Mouse (Mus musculus) frontal cortex, postnatal 25 days (tissue): Measurements from ENCODE around the gene Lif.
A peak's percentile ranks its signal among the peaks of the same experiment; 100 is the strongest.

Experiments
- DNase-seq, 2 experiments: peaks; one replicate each; pipeline ENCODE4 v3.0.0; 2022; ENCODE audit warnings: low spot score in 2 of 2

The Lif gene

DNA sequence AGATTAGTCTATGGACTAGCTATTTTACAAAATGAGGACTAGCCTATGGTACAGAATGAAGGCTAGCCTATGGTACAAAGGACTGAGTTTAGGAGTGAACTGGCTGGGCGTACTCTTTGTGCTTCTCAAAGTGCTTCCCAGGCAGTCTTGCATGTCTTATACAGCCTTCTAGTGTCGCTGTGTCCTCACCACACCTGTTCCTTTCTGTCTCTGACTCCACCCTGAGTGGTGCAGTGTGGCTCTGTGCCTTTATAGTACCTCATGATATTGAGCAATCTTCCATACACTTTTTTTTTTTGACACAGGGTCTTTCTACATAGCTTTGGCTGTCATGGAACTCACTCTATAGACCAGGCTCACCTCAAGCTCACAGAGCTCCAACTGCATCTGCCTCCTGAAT is 25.9 kb upstream of the Lif start:
- DNase-seq: no peak

- DNase-seq: no peak
Observed at GRCm38 (mm10) chr11:4232644-4233043, 24.7 kb upstream of the Lif start.

- no peak for DNase-seq
Observed at GRCm38 (mm10) chr11:4235052-4235655, 22.2 kb upstream of the Lif start.

GRCm38 (mm10) chr11:4235665-4236545 is 21.5 kb upstream of the Lif start, which contains the start of gene Osm:
Gene Osm, plus strand, starts transcription at chr11:4236420.
- no peak for DNase-seq

DNA sequence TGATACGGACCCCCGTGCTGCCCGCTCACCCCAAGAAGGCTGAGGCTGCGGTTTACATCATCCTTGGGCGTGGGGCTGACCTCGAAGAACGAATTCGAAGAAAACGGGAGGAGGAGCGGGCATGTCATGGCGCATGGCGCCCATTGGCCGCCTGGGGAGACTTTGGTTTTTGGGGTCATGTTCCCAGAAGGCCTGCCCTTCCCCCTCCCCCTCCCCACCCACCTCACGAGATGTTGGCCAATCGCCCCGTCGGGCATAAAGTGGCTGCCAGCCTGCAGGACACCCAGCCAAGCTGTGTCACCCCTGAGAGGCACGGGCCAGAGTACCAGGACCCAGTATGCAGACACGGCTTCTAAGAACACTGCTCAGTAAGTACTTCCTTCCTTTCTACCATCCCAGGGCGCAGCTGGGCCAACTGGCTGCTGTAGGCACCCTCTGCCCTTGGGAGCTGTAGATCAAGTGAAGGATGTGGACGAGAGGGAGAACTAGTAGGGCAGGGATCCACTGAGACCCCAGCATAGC is 20.8 kb upstream of the Lif start:
- no peak for DNase-seq

GRCm38 (mm10) chr11:4237389-4237912 is 19.9 kb upstream of the Lif start:
- no peak for DNase-seq

DNA sequence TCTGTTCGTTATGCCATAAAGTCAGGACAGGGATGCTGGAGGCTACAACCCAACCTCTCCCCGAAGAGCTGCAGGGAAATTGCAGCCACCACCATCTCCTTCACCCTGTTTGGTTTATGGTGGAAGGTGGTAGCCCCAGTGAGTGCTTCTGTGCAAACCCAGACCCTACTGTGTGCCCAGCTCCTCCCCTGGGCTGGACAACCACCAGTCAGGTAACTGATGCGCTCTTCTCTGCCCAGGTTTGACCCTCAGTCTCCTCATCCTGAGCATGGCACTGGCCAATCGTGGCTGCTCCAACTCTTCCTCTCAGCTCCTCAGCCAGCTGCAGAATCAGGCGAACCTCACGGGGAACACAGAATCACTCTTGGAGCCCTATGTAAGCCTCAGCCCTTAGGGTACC is 19.2 kb upstream of the Lif start:
- no peak for DNase-seq

- DNase-seq: no peak
Observed at GRCm38 (mm10) chr11:4239691-4240090, 17.7 kb upstream of the Lif start.

- no peak for DNase-seq
Observed at GRCm38 (mm10) chr11:4240151-4240550, 17.2 kb upstream of the Lif start.

DNA sequence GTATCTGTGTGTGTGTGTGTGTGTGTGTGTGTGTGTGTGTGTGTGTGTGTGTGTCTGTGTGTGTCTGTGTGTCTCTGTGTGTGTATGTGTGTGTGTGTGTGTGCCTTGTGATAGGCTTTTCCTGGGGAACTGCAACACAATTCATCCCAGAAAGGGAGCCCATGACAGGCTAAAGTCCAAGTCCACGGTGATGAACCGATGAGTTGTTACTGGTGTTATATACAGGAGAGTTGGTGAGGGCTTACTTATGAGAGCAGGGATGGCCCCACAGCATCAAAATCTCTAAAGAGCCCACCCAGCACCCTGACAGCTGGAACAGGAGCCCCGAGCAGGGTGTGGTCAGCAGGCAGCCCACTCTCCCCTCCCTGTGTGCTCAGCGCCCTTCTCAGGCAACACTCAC is 16.2 kb upstream of the Lif start:
- DNase-seq: no peak

GRCm38 (mm10) chr11:4246126-4246525 is 11.2 kb upstream of the Lif start:
- DNase-seq: no peak

DNA sequence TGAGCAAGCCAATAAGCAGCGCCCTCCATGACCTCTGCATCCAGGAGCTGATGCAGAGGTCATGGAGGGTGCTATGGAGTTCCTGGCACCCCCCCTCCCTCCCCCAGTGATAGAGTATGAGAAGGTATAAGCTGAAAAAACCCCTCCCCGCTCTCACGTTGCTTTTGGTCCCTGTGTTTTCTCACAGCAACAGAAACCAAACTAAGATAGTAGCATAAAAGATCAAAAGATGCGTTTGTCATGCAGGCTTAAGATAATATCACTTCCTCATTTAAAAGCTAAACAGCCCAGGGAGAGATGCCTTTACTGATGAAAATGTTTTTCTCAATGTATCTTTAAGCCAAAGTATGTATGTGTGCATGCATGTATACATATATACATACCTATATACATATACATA is 10.7 kb upstream of the Lif start:
- no peak for DNase-seq

- no peak for DNase-seq
Observed at GRCm38 (mm10) chr11:4247201-4247959, 10.0 kb upstream of the Lif start.

DNA sequence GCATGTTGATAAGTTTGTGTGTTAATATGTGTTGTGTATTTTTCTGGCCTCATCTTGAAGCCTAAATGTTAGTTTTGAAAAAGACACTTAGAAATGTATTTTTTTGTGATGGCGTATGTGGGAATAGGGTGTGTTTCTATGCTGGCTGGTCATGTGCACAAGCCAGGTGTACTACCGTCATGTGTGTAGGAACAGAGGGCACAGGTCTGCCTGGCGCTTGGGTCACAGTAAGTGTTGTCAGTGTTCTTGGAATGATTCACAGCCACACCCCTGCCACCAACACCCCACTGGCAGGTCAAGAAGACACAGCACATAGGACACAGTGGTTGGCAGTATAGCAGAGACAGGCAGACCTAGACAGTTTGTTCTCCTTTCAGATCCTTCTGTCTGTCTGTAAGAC is 8.2 kb upstream of the Lif start:
- DNase-seq: no peak

- no peak for DNase-seq
Observed at GRCm38 (mm10) chr11:4250290-4250689, 7.1 kb upstream of the Lif start.

GRCm38 (mm10) chr11:4251376-4251775 is 6.0 kb upstream of the Lif start:
- DNase-seq: no peak

DNA sequence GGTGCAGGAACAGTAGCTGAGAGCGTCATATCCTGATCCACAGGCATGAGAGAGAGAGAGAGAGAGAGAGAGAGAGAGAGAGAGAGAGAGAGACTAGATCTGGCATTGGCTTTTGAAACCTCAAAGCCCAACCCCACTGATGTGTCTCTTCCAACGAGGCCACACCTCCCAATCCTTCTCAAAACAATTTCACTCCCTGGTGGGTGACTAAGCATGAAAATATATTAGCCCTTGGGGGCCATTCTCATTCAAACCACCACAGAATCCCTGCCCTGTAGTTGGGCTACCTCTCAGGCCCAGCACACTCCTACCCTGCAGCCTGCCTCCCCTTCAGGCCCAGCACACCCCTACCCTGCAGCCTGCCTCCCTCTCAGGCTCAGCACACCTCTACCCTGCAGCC is 4.5 kb upstream of the Lif start:
- no peak for DNase-seq

- DNase-seq: no peak
Observed at GRCm38 (mm10) chr11:4257756-4258155, 399 bp downstream of the Lif start.

DNA sequence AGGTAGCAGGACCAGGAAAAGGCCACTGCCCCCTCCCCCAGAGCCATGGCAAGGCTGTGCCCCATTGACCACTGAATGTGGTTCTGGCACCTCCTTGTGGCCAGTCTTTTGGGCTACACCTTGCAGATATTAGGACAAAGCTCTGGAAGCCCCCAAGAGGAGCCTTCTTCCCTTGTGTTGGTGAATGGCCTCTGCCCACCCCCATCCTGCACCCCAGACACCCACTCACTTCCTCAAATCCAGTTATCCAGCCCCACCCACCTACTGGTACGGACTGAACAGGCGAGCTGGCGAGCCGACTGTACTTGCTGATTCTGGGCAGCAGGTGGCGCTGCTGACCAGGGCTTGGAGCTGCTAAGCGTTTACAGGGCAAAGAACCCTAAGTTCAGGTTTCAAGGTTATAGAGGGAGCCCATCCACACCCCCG is 1.3 kb downstream of the Lif start:
- peak; percentile 81 to 82 for DNase-seq

DNA sequence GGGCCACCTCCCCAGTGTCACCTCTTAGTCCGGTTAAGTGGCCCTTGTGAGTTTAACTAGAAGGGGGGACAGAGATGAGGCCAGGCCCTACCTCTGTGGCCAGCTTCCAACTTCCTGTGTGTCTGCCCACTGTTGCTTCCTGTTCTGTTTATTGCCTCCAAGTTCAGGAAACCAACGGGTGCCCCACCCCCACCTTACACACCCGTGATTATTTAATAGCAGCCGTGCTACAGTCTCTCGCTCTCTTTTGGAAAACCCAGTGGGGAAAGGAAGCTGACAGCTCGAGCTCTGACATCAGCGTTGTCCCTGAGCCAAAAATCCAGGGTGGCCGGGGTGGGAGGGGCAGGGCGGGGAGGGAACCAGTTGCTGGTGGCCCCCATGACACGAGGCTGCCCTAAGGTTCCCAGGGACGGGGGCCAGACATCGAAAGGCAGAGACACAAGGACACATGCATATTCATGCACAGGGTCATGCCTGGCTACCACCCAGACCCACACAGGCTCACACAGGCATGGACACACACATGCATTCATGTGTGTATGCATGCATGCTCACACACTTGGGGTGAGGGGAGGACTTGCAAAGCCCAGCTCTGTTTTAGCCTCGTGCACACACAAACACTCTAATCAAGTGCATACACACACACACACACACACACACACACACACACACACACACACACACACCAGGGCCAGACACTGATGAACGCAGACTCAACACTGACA is 3.3 kb downstream of the Lif start:
- no peak for DNase-seq

DNA sequence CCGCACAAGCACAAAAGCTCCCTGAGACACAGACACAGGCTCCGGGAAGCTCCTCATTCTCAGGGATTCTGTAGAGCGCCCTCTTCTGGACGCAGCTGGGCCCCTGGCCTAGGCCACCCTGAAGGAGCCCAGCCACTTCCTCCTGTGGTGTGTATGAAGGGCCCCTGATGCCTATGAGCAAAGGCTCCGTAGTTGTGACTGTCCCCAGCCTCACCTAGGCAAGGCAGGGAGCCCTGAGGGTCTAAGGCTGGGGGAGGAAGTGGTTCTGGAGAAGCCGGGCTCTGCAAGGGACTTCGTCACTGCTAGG is 3.8 kb downstream of the Lif start:
- DNase-seq: no peak

GRCm38 (mm10) chr11:4261969-4262368 is 4.6 kb downstream of the Lif start:
- DNase-seq: no peak
